Mouse (Mus musculus) CH12F3 (cell line): Measurements from ENCODE around the gene Dynlt1a.
"Not testable (repeated sequence)": the region's sequence is repeated elsewhere in the genome, so short reads cannot be mapped to it uniquely, and the experiment has no call there.

Experiments
- in situ Hi-C: fragments of 300-500 bp; cut with MboI; formaldehyde crosslinking; loops from 2 replicates; pipeline ENCODE4 v1.14.3; 2020; ENCODE audit warnings: low sequenced_read_pairs

The Dynlt1a gene

GRCm38 (mm10) chr17:6317339-6317985 is at the start of gene Dynlt1a:
Dynlt1a (minus strand) TSS chr17:6317500.
- in situ Hi-C loops: not testable (repeated sequence)

DNA sequence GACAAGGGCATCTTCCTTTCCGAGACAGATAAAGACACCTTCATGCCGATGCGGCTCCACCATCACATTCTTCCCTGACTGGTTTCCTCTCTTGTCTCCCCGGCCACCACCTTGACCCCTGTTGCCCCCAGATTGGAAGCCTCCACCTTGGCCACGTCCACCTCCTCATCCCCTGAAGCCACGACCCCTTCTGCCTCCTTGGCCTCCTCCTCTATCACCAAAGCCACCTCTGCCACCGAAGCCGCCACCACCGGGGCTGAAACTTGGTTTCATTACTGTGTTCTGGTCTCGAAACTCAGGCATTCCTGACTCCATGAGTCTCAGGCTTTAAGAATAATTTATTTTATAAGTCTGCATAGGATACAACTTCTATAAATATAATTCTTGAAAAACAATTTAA is 38.0 kb upstream of the Dynlt1a start:
- in situ Hi-C loops: not testable (repeated sequence)

DNA sequence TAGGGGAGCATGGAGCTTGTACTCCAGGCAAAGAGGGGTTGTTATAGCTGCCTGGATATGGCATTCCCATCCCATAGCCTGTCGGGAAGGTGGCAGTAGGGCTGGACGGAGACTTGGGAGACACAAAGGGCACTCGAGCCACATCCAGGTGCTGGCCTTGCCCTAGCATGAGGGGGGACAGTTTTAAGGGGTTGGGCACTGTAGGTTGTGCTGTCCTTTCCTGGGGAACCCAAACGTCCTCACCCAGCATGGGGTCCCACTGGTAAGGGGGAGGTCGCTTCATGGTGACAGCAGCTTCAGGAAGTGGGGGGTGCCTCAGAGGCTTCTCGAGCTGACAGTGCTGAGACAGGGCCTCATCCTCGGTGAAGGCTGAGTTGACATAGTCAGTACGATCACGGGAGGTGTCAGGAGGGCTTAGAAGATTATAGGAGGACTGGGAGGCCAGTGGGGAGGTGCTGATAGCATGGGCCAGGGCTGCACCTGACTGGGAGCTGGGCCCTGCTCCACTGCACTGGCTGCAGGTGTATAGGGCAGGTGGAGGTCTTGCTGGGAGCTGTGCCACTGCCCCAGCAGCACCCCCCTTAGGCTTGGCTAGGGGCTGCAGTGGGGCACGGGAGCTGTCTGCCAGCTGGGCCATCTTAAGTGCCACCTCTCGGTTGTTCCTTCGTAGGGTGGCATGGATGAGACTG is 25.4 kb upstream of the Dynlt1a start:
- in situ Hi-C loops: not testable (repeated sequence)

GRCm38 (mm10) chr17:6328997-6329396 is 11.7 kb upstream of the Dynlt1a start:
- in situ Hi-C loops: not testable (repeated sequence)

DNA sequence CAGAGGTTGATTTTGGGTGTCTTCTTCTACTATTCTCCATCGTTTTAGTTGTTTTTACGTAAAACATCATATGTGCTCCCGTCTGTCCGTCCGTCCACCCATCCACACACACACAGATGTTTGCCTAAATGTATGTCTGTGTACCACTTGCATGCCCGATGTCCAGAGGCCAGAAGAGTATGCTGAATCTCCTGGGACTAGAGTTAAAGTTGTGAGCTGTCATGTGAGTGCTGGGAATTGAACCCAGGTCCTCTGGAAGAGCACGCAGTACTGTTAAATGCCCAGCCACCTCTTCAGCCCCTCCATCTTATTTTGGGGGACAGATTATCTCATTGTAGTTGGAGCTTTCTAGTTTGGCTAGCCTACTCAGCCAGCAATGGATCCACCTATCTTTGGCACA is 10.3 kb upstream of the Dynlt1a start:
- in situ Hi-C loops: not testable (repeated sequence)

DNA sequence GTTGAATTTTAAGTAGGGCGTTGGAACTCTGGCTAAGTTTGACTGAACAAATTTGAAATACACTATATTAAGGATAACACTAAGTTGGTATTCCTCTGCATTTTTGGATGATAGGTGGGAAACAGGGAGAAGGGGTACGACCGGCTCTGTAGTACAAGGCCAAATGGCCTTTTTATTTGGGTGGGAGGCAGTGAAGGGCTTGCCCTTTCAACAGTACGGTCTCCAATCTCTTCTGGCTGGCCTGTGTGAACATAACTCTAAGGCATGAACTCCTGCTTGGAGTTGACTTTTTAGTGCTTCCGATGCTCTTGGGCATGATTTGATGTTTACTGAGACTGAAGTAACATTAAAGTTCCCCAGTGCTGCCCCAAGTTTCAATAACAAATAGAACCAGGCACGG is 8.2 kb upstream of the Dynlt1a start:
- in situ Hi-C loops: not testable (repeated sequence)

DNA sequence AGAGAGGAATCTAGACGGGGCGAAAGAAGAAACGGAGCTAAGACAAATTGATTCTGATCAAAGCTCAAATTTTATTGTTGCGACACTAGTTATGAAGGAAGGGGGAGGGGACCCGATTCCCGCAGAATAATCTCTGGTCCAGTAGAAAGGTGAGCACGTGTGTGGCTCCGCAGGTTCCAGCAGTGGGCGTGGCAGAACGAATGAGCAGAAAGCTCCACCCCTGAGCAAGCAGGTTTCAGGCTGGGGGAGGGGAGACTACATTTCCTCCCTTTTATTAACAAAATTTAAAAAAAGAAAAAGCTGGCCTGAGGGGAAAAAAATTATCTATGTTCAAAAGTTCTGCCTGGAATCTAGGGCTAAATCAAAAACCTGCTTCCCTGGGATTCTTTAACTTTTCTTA is 7.7 kb upstream of the Dynlt1a start:
- in situ Hi-C loops: not testable (repeated sequence)

DNA sequence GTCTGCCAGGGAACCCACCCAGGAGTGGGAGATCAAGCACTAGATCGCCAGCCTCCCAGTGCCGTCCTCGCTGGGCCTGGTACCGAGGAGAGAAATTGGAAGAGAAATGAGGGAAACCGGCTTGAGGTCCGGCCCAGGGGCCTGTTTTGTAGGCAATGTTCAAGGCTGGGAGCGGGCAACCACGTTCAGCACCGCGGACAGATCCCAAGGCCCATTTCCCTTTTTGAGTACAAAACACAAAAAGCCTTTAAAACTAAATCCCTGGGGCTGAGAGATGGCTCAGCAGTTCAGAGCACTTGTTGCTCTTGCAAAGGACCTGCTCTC is 4.4 kb upstream of the Dynlt1a start:
- in situ Hi-C loops: not testable (repeated sequence)

DNA sequence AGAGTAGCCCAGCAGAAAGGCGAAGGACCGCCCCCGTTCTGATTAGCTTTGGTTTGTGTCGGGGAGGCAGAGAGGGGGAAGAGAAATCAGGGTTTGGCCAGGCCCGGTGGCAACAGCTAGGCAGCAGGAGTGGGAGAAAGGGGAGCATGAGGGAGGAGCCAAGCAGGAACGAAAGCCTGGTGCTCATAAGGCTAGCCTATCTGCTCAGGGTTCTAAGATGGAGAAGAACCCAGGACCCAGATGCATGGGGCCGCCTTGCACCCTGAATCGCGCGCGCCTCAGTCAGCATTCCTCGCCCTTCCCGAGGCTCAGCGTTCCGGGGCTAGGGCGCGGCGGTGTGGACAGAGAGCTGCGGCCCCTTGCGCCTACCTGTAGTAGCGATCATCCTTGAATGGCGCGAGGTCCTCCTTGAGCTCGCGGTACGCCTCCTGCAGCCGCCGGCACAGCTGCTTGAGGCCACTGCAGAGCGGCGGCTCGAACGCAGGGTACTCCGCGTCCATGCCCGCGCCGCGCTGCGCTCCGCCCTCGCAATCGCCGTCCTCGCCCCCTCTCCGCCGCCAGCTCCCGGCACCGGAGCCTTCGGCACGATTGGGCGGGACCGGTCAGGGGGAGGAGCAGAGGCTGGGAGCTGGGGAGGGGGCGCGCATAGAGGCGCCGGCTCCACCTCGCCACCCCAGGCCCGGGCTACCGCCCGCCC is 3.9 kb upstream of the Dynlt1a start:
- in situ Hi-C loops: not testable (repeated sequence)

DNA sequence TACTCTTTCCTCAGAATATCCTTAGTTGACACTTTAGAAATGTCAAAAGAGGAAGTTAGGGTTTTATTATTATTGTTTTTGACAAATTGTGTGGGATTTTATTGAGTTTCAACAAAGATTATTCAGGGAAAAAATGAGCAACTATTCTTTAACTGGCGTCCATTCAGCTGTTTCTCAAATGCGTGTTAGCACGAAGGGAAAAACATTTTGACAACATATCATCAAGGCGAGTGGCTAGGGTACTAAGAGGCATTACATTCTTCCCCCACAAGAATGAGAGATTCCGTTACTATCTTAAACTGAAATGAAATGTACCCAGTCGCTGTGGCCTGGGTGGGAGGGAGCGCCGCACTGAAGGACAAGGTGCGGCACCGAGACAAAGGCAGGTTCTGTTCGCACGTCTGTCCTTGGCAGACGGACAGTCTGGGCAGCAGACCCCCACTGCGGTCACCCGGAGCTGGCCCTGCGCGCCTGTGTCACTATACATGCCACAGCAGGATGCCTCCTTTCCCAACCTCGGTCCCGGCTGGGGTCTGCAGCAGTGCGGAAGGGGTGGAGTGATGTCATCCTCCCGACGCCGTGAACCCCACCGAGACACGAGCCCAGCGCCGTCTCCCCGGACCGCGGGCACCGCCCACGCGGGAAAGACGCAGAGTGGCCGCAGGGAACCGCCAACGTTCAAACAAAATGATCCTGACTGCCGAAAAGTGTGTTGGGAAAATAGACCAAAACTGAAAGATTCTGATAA is 747 bp downstream of the Dynlt1a start:
- in situ Hi-C loops: not testable (repeated sequence)

DNA sequence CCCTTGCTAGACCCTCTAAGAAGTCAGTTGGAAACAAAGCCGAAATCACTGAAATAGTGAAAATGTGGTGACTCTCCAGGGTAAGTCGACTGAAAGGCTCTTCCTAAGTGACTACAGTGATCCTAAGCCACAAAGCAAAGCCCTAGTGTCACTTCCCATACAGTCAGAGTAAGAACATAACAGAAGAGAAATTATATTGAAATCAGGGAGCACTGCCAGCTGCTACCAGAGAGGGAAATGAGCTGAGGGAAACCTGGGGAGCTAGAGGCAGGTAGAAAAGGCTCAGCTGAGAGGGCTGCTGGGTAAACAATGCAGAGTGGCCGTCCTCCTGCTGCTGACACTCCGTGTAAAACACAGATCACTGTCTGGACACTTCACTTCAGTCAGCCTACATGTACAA is 1.6 kb downstream of the Dynlt1a start:
- in situ Hi-C loops: not testable (repeated sequence)

GRCm38 (mm10) chr17:6314493-6314892 is 2.8 kb downstream of the Dynlt1a start:
- in situ Hi-C loops: not testable (repeated sequence)

DNA sequence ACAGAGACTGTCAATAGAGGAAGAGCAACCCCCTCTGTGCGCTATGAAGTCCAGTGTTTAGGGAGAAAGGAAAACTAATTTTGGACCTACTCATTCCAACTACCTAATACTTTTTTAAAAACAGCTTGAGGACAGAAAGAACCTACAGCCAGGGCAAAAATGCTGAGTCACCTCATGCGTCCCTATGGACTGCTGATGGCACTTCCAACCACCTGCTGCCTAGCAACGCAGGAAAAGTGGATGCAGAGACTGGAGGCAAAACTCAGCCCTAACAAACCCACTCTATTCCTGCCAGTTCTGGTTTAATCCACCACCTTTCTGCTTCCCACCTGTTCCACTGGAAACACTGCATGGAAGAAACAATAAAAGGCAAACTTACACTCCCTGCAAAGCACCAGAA is 4.5 kb downstream of the Dynlt1a start:
- in situ Hi-C loops: not testable (repeated sequence)

GRCm38 (mm10) chr17:6311716-6312115 is 5.6 kb downstream of the Dynlt1a start:
- in situ Hi-C loops: not testable (repeated sequence)

- in situ Hi-C loops: not testable (repeated sequence)
These were observed 10.8 kb downstream of the Dynlt1a start for GRCm38 (mm10) chr17:6306503-6306902.

GRCm38 (mm10) chr17:6305656-6306270 is 11.5 kb downstream of the Dynlt1a start:
- in situ Hi-C loops: not testable (repeated sequence)

GRCm38 (mm10) chr17:6304891-6305290 is 12.4 kb downstream of the Dynlt1a start:
- in situ Hi-C loops: not testable (repeated sequence)

GRCm38 (mm10) chr17:6300190-6300863 is 17.0 kb downstream of the Dynlt1a start:
- in situ Hi-C loops: not testable (repeated sequence)

DNA sequence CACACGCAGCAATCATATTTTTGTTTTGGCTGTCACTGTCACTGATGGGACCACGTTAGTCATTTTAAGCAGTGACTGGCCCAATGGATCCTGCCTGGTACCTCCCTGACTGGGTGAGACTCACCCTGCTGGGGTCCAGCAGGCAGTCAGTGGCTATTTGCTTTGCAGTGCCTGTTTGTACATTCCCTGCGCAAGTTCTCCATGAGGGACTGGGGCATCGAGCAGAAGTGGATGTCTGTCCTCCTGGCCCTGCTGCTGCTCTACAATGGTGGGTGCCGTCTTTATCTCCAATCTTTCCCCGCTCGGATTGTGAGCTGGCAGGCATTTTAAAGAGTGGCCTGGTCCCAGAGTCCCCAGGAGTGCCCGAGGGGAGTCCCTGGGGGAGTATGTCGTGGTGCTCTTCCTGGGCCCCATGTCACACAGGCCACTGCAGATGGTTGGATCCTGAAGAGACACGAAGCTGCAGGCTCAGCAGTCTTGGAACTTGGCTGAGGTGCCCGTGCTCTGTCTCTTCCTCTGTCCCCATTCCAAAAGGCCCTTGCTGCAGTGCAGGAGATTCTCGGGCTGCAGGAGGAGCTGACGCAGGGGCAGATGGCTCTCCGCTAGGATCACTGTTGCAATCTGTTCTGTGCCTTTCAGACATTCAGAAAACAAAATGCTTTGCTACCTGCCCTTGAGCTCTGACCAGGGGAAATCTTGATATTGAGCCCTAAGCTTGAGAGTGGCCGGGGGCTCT is 20.1 kb downstream of the Dynlt1a start:
- in situ Hi-C loops: not testable (repeated sequence)

GRCm38 (mm10) chr17:6293882-6294281 is 23.4 kb downstream of the Dynlt1a start:
- in situ Hi-C loops: not testable (repeated sequence)
